Mouse (Mus musculus) E14TG2a.4 (cell line): ENCODE measurements around the gene Bbx.

Experiments used
- CTCF ChIP-seq: conservative IDR thresholded peaks from 2 replicates; pipeline ENCODE4 v1.5.1; 2014; ENCODE audit warnings: low read length
- NANOG ChIP-seq: IDR thresholded peaks from 2 replicates; pipeline ENCODE4 v1.6.1; 2014; ENCODE audit warnings: borderline replicate concordance, low read length, mixed read lengths
- POU5F1 ChIP-seq: IDR thresholded peaks from 2 replicates; pipeline ENCODE4 v1.6.1; 2014; ENCODE audit warnings: low read length, borderline replicate concordance

GRCm38 (mm10) chr16:50167983-50168299 is 264.2 kb downstream of the Bbx start:
- no peak for TF ChIP-seq CTCF
- no peak for TF ChIP-seq NANOG
- TF ChIP-seq POU5F1, result no peak
